Mouse (Mus musculus): Measurements from ENCODE around the gene Gpx4. TPM values are rescaled to one million over a fixed set of nuclear protein-coding genes. Genes with fewer than 3 reads are reported as not detected.

Gpx4 gene
- 503 and 528 TPM in 2 replicates for polyA plus RNA-seq (2015; fragmentation: Nextera tagmentation; extraction: Ambion mirVana)

DNA sequence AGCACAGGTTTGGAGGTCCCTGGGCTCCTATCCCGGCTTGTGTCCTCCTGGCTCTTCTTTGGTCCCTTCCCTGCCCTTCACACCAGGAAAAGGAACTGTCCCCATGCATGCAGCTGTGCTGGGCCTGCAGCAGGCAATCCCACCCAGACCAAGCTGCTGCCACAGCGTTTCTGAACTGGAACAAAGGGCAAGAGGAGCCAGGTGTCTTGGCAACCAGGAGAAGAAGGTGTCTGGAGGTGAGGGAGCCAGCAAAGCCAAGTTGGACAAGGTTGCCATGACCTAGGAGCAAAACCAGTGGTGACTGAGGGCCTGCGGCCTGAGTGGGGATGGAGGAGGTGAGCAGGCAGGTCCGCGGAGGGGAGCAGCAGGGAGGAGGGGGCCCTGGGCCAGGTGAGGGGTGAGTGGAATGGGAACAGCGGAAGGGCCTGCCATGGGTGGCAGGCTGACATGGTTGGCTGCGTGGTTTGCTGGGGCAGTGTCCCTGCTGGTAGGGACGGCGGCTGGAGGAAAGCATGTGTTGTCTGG is at the start of gene Gpx4:
Gpx4 (plus strand) TSS at position 126 of the 525 bp plus-strand sequence.
- H3K27ac ChIP-seq (replicated peaks): peak within 1 kb of the TSS; percentile 73
- ATAC-seq (ENCODE audit: insufficient number of reproducible peaks, low FRiP score, low TSS enrichment, low read depth): no peak
- WGBS: 50% methylated on average over 9 of the region's 9 CpGs

DNA sequence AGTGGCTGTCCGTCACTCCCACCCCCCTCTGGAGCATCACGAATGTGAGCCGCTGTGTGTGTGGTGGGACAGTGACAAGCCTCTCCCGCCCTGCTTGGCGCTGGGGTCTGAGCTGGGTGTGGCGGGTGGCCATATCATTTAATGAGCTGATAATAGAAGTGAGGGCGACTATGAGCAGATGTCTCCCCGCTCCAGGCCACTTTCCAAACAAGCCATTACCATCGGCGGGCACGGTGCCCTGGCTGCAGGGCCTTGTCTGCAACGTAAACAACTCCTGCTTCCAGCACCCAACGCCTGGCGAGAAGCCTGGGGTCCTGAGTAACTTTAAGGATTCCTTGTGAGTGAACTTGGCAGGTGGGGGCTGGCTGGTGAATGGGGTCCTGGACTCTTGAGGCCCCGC is 49.1 kb upstream of the Gpx4 start:
- Histone ChIP-seq H3K4me1 (peaks cover 35% of the 10 kb centered on the region), H3K9me3 (replicated peaks) (no peaks in the 10 kb centered on the region), H3K27me3 (no peaks in the 10 kb centered on the region), H3K4me3 (replicated peaks) (peak overlapping the region; percentile 54), H3K9ac (no peak overlapping the region), H3K27ac (replicated peaks) (no peak overlapping the region), H3K36me3 (peaks cover 31% of the 10 kb centered on the region), H3K4me2 (replicated peaks) (peak overlapping the region; percentile 88)
- no peak for ATAC-seq (ENCODE audit: insufficient number of reproducible peaks, low FRiP score, low TSS enrichment, low read depth)
- 12% methylated on average over 15 of the region's 15 CpGs for WGBS

More for the DNA sequence above, at the start of gene Gpx4:
- H3K27me3 ChIP-seq: no peaks in the 10 kb centered on the region
- no peaks in the 10 kb centered on the region for H3K36me3 ChIP-seq
- H3K4me3 ChIP-seq (replicated peaks): no peak within 1 kb of the TSS
- no peaks in the 10 kb centered on the region for H3K9me3 ChIP-seq (replicated peaks)
- peaks cover 27% of the 10 kb centered on the region for H3K4me1 ChIP-seq
- no peak within 1 kb of the TSS for H3K4me2 ChIP-seq (replicated peaks)
- no peak within 1 kb of the TSS for H3K9ac ChIP-seq

DNA sequence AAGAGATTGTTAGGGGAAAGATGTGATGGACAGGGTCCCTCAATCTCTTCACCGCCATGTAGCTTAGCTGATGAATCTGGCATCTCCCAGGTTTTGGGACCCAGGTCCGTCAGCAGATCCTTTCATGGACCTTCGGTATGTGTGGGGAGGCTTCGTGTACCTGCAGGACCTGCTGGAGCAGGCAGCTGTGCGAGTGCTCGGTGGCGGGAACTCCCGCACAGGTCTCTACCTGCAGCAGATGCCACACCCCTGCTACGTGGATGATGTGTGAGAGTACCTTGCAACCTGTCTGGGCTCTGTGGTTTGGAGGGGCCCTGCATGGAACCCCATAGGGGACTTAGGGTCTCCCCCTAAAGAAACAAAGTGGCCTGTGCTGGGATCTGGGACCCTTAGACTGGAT is 45.0 kb upstream of the Gpx4 start:
- 75% methylated on average over 9 of the region's 9 CpGs for WGBS
- Histone ChIP-seq H3K9ac (no peak overlapping the region), H3K4me1 (peaks cover 38% of the 10 kb centered on the region), H3K4me3 (replicated peaks) (no peak overlapping the region), H3K27ac (replicated peaks) (peak overlapping the region; percentile 44; the same call in 1 of the 2 replicates), H3K4me2 (replicated peaks) (no peak overlapping the region), H3K27me3 (no peaks in the 10 kb centered on the region), H3K36me3 (no peaks in the 10 kb centered on the region), H3K9me3 (replicated peaks) (no peaks in the 10 kb centered on the region)
- ATAC-seq (ENCODE audit: insufficient number of reproducible peaks, low FRiP score, low TSS enrichment, low read depth): no peak

GRCm38 (mm10) chr10:80002829-80003228 is 44.1 kb upstream of the Gpx4 start:
- Histone ChIP-seq H3K9ac (no peak overlapping the region), H3K4me2 (replicated peaks) (no peak overlapping the region), H3K4me3 (replicated peaks) (no peak overlapping the region), H3K4me1 (peaks cover 29% of the 10 kb centered on the region), H3K9me3 (replicated peaks) (no peaks in the 10 kb centered on the region), H3K27me3 (no peaks in the 10 kb centered on the region), H3K36me3 (no peaks in the 10 kb centered on the region), H3K27ac (replicated peaks) (0 out of 2 replicates have a peak overlapping the region, but pooled peaks have one; percentile 5)
- ATAC-seq (ENCODE audit: insufficient number of reproducible peaks, low FRiP score, low TSS enrichment, low read depth): no peak
- WGBS: 27% methylated on average over 21 of the region's 21 CpGs

GRCm38 (mm10) chr10:80003374-80004232 is 43.4 kb upstream of the Gpx4 start:
- ATAC-seq (ENCODE audit: insufficient number of reproducible peaks, low FRiP score, low TSS enrichment, low read depth): no peak
- H3K27me3 ChIP-seq: no peaks in the 10 kb centered on the region

GRCm38 (mm10) chr10:80004233-80004705 is 42.7 kb upstream of the Gpx4 start:
- Histone ChIP-seq H3K9ac (no peak overlapping the region), H3K4me1 (peaks cover 23% of the 10 kb centered on the region), H3K27ac (replicated peaks) (no peak overlapping the region), H3K27me3 (no peaks in the 10 kb centered on the region), H3K36me3 (0 out of 2 replicates have a peak, but pooled peaks cover 3% of the 10 kb centered on the region), H3K4me2 (replicated peaks) (no peak overlapping the region), H3K9me3 (replicated peaks) (no peaks in the 10 kb centered on the region), H3K4me3 (replicated peaks) (no peak overlapping the region)
- ATAC-seq (ENCODE audit: insufficient number of reproducible peaks, low FRiP score, low TSS enrichment, low read depth): no peak
- WGBS: 83% methylated on average over 8 of the region's 8 CpGs

More at GRCm38 (mm10) chr10:80003374-80004232, 43.4 kb upstream of the Gpx4 start:
- H3K4me2 ChIP-seq (replicated peaks): no peak overlapping the region
- peaks cover 23% of the 10 kb centered on the region for H3K4me1 ChIP-seq
- 52% methylated on average over 9 of the region's 9 CpGs for WGBS
- H3K27ac ChIP-seq (replicated peaks): peak overlapping the region; percentile 63
- H3K4me3 ChIP-seq (replicated peaks): no peak overlapping the region
- H3K9ac ChIP-seq: no peak overlapping the region
- H3K36me3 ChIP-seq: no peaks in the 10 kb centered on the region
- no peaks in the 10 kb centered on the region for H3K9me3 ChIP-seq (replicated peaks)

GRCm38 (mm10) chr10:80011740-80012139 is 35.2 kb upstream of the Gpx4 start:
- peaks cover 40% of the 10 kb centered on the region for H3K27me3 ChIP-seq
- no peak overlapping the region for H3K4me3 ChIP-seq (replicated peaks)
- H3K9me3 ChIP-seq (replicated peaks): peaks cover 9% of the 10 kb centered on the region
- H3K36me3 ChIP-seq: peaks cover 28% of the 10 kb centered on the region
- no peak overlapping the region for H3K4me2 ChIP-seq (replicated peaks)
- WGBS: 84% methylated on average over 6 of the region's 6 CpGs
- no peak for ATAC-seq (ENCODE audit: insufficient number of reproducible peaks, low FRiP score, low TSS enrichment, low read depth)
- H3K4me1 ChIP-seq: peaks cover 5% of the 10 kb centered on the region; the same call in 1 of the 2 replicates
- H3K9ac ChIP-seq: no peak overlapping the region
- H3K27ac ChIP-seq (replicated peaks): no peak overlapping the region

GRCm38 (mm10) chr10:80013609-80014008 is 33.4 kb upstream of the Gpx4 start:
- Histone ChIP-seq H3K4me1 (peaks cover 7% of the 10 kb centered on the region), H3K9me3 (replicated peaks) (peaks cover 9% of the 10 kb centered on the region), H3K27me3 (peaks cover 40% of the 10 kb centered on the region), H3K36me3 (peaks cover 28% of the 10 kb centered on the region), H3K4me2 (replicated peaks) (no peak overlapping the region), H3K27ac (replicated peaks) (no peak overlapping the region), H3K4me3 (replicated peaks) (no peak overlapping the region), H3K9ac (no peak overlapping the region)
- WGBS: 27% methylated on average over 25 of the region's 25 CpGs
- ATAC-seq (ENCODE audit: insufficient number of reproducible peaks, low FRiP score, low TSS enrichment, low read depth): no peak

DNA sequence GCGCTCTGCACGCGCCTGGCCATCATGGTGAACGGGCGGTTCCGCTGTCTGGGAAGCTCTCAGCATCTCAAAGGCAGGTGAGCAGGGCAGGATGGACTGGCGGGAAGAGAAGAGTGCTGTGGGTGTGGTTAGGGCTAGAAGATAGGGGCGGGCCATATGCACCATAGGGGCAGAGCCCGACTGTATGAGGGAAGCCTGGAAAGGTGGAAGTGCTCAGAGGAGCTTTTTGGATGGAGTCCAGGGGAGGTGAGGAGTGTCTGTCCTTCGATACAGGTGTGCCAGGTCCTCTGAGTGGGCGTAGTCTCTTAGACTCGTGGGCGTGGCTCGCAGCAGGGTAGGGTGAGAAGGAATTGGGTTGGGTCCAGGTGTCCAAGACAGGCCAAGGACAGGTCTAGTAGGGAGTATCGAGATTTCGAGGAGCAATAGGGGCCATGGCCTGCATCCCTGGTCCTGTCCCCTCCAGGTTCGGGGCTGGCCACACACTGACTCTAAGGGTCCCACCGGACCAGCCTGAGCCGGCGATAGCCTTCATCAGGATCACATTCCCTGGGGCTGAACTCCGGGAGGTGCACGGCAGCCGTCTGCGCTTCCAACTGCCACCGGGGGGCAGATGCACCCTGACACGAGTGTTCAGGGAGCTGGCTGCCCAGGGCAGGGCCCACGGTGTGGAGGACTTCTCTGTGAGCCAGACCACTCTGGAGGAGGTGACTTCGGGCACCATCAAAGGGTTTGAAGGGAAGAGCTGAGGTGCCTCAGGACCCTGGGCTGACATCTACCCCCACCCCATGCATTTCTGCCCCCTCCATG is 32.3 kb upstream of the Gpx4 start:
- 0 out of 2 replicates have a peak, but pooled peaks have one; percentile 9 for ATAC-seq (ENCODE audit: insufficient number of reproducible peaks, low FRiP score, low TSS enrichment, low read depth)
- no peak overlapping the region for H3K4me2 ChIP-seq (replicated peaks)
- H3K9ac ChIP-seq: no peak overlapping the region
- H3K4me3 ChIP-seq (replicated peaks): no peak overlapping the region
- no peak overlapping the region for H3K27ac ChIP-seq (replicated peaks)
- H3K27me3 ChIP-seq: peaks cover 44% of the 10 kb centered on the region
- H3K9me3 ChIP-seq (replicated peaks): peaks cover 9% of the 10 kb centered on the region
- peaks cover 18% of the 10 kb centered on the region for H3K4me1 ChIP-seq
- 15% methylated on average over 28 of the region's 28 CpGs for WGBS
- H3K36me3 ChIP-seq: peaks cover 21% of the 10 kb centered on the region

DNA sequence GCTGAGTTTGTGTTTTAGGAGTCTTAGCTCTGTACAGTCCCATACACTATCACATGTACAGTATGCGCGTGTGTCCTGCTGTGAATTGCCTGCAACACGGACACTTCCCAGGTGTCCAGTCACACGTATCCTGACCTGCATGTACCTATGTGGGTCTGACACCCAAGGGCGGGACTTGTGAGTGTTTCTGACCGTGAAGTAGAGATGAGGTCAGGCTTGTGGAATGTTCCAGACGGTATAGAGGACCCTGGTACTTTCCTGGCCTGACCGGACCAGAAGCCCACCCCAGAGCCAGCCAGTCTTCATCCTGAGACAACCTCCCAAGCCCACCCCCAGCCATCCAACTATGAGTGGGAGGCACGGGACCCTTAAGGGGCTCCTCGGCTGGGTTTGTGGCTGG is 31.4 kb upstream of the Gpx4 start:
- Histone ChIP-seq H3K27ac (replicated peaks) (no peak overlapping the region), H3K27me3 (peaks cover 45% of the 10 kb centered on the region), H3K4me3 (replicated peaks) (no peak overlapping the region), H3K9ac (no peak overlapping the region), H3K36me3 (peaks cover 13% of the 10 kb centered on the region), H3K4me2 (replicated peaks) (no peak overlapping the region), H3K4me1 (peaks cover 26% of the 10 kb centered on the region), H3K9me3 (replicated peaks) (peaks cover 7% of the 10 kb centered on the region)
- ATAC-seq (ENCODE audit: insufficient number of reproducible peaks, low FRiP score, low TSS enrichment, low read depth): no peak
- WGBS: 72% methylated on average over 10 of the region's 10 CpGs

- Histone ChIP-seq H3K4me3 (replicated peaks) (no peak within 1 kb of the TSS), H3K27ac (replicated peaks) (no peak within 1 kb of the TSS), H3K27me3 (peaks cover 45% of the 10 kb centered on the region), H3K4me1 (peaks cover 28% of the 10 kb centered on the region), H3K4me2 (replicated peaks) (no peak within 1 kb of the TSS), H3K36me3 (peaks cover 3% of the 10 kb centered on the region; the same call in 1 of the 2 replicates), H3K9ac (no peak within 1 kb of the TSS), H3K9me3 (replicated peaks) (no peaks in the 10 kb centered on the region)
- no peak for ATAC-seq (ENCODE audit: insufficient number of reproducible peaks, low FRiP score, low TSS enrichment, low read depth)
- 70% methylated on average over 11 of the region's 11 CpGs for WGBS
Measured at GRCm38 (mm10) chr10:80016511-80016910, 30.5 kb upstream of the Gpx4 start, which contains the start of gene Arhgap45. Arhgap45 (plus strand) TSS chr10:80016653.
